Mouse (Mus musculus) spleen, adult 12 weeks (tissue): ENCODE measurements around the gene Gm49337.

ENCODE experiments used
- DNase-seq: peaks from one replicate; pipeline ENCODE4 v3.0.0; 2022; ENCODE audit warnings: low spot score

Gene Gm49337

DNA sequence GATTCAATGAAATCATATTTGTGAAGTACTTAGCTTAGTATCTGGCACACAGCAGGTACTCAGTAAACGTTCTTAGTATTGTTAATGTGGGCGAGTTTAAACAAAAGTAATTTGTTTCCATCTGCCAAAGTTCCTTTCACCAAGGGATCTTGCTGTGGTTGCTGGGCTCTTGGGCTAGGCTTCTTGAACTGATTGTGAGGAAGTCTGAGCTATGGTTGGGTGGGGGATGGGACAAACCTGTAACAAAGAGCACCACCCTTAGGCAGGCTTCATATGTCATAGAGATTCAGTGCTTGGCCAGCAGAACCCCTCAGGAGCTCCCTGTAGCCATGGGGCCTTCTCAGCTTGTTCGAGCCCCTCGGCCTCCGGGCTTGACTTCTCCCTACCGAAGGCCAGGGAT, at the start of gene Gm49337, which contains the start of gene 1700042G07Rik:
Gm49337 (plus strand) TSS at position 313 of the 400 bp plus-strand sequence.
1700042G07Rik (plus strand) TSS at position 301 of the 400 bp plus-strand sequence.
- DNase-seq: no peak

DNA sequence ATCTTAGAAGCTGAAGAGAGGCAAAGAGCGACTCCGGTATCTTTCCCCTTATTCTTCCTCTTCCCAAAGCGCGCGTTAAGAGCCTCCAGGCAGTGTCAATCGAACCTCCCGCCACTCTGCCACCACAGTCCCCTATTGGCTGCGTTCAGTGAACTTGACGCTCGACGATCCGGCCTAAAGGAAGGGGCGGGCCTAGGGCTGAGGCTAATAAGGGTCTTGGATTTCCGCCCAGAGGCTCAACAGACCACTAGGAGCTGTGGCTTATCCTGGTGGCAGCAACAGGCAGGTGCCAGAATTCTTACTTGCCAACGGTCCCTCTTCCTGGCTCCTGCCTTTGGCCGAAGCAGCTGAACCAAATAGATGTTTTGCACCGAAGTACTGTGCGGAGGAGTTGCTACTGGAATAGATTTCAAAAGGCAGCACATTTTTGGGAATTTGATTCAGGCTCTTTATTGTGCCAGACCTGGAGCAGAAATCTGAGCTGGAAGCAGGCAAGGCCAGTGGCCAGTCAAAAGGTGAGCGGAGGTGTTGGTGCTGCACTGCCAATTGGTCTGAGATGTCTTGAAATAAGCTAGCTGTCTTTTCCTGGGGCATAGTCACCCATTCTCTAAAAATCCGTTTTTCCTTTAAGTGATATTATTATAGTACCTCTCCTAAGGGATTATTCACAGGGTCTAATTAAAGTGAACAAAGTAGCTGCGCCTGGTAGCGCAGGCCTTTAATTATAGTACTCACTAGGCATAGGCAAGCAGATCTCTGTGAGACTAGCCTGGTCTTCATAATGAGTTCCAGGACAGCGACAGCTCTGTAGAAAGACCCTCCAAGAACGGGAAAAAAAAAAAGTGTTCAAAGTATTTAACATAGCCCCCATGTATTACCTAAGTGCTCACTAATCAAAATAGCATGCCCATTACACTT, 49.3 kb upstream of the Gm49337 start, which contains the start of the genes Rad54l and Pomgnt1:
Rad54l (minus strand) TSS at position 89 of the 918 bp plus-strand sequence.
Pomgnt1 (plus strand) TSS at position 239 of the 918 bp plus-strand sequence.
- DNase-seq: peak; percentile 69

DNA sequence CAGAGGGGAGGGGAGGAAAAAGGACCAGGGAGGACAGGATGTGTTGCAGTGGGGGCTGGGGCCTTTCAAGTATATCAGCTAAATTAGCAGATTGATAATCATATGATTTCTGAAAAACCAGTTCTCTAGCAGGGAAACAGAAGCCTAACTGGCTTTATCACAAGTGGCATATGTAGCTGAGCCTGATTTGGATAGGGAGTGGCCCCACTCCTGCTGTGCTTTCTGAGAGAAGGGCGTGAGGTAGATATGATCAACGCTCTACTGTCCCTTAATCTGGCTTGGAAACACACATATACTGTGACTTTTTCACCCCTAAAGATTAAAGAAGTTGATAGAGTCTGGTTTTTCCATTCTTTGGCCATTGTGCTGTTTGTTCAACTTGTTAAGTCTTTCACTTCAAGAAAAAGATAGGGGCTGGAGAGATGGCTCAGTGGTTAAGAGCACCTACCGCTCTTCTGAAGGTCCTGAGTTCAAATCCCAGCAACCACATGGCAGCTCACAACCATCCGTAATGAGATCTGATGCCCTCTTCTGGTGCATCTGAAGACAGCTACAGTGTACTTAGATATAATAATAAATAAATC, 47.3 kb upstream of the Gm49337 start:
- no peak for DNase-seq

DNA sequence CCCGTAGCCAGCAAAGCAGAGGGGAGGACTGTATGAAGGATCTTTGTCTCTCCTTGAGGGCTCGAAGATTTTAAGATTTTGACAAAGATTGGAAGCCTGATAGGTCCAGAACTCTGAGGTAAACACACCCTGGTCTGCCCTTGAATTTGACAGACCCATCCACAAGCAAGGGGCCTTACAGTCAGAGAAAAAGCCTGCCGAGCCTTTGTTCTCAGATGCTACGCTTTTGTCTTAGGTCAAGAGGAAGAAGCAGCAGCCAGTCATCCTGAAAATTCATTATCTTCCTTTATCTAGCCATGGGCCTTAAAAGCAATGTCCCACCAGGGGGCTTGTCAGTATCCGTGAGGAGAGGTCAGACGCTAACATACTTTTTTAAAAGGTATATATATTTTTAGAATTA, 45.2 kb upstream of the Gm49337 start:
- DNase-seq: no peak

DNA sequence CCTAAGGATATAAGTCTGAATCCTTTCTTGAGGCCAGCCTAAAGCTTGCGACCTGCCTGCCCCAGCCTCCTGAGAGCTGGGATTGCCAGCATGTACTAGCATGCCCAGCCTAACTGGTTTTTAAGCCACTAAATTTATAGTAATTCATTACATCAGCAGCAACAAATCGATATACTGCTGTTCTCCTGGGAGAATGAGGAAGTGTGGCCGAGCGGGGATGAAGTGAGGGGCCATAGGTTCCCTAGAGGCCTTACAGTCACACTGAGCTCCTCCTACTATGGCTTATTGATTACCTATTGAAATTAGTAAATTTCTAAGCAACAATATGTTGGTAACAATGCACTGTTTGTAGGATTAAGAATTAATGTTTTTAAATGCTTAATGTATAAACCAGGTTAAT, 40.1 kb upstream of the Gm49337 start:
- no peak for DNase-seq

DNA sequence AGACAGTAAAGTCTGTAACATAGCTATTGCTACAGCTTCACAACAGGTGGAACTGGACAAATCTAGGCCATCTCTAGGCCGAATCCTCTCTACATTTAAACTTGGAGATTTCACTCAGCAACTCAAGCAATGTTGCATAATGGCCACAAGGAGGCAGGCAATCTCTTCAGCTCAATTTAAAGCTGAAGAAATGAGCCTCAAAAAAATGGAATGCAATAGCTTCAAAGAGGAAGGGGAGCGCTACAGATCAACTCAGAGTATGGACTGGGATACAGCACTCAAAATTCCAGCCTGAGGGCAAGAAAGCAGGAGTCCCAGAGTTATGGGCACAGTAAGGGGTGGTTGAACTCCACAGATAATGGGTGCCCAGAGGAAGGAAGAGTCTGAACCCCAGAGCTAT, 38.2 kb upstream of the Gm49337 start:
- DNase-seq: no peak

DNA sequence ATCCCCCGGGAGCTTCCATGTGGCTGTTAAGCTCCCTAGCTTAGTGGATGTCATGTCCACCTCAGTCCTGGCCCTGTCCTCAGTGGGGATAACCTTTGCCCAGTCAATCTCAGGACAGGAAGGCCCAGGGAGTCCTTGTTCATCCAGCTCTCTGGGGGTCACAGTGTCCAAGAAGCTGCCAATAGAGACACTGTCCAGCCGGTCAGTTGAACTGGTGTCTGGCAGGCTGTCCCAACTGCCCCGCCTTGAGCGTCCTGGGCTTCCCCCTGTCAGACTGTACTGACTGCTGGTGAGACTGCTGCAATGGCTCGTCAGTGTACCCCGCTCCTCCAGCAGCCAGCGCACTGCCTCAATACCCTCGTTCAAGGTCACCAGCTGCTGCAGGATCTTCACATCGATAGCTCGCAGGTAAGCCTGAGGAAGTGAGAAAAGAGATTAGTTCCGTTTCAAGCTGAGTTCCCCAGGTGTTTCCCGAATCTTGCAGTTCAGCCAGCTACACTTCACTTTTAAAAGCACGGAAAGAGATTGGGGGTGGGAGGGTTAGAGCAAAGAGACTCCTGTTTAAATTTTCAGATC, 35.7 kb upstream of the Gm49337 start:
- no peak for DNase-seq

DNA sequence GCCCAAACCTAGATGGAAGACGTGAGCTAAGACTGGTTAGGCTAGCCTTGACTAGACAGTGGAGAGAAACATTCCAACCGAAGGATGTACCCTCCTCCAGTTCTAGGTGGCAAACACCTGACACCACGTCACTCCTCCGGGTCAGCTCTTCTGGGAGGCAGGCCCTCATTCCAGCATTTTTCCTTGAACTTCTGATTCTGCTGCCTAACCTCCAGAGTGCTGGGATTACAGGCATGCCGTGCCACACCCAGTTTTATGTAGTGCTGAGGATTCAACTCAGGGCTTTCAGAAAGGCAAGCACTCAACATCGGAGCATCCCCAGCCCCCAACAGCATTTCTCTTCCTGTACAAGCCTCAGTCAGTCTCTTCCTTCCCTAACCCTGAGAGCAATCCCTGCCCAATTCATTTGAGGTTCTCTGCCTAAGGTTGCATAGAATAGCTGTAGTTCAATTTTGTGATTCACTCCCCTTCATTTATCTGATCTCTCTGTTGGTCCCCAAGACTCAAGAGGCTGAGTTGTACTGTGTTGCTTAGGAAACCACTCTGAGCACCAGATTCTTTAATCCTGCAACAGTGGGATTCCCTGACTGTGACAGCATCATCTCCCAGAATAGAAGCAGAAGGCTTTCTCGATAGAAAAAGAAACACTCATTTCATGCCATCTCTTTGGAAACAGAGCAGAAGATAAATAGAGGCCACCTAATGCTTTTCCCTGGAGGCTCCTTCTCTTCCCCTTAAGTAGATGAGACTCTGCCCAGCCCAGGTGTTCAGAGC, 32.2 kb upstream of the Gm49337 start:
- DNase-seq: no peak

DNA sequence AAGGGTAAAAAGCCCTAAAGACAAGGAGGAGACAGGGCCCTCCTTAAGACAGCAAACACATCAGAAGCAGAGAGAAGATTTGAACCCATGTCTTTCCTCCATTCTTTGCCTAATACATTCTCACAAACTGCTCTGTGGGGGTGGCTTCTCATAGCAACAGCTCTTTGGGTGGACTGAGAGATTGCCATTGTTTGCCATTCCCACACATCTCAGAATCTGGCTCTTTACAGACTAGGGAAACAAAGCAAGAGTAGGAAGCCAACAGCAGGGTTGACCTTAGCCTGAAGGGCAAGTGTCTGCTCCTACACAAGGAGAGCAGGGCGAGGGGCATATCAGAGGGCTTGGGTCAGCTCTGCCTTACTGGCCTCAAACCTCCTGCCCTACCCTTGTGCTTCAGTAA, 31.4 kb upstream of the Gm49337 start:
- no peak for DNase-seq

DNA sequence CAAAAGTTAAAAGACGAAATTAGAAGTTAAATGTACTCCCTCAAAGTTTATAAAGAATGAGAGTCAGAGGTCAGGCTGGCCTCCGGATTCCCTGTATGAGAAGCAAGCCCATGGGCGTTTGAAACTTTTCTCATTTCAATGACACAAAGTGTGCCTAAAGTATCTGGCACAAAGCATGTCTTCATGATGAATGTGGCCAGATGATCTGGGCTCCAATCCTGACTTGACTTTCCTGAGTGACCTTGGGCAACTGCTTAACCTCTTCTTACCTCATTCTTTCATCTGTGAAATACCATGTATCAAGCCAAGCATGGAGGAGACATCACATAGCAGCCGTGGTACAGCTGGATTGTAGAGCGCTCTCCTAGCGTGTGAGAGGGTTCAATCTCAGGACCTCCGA, 30.9 kb upstream of the Gm49337 start:
- no peak for DNase-seq

DNA sequence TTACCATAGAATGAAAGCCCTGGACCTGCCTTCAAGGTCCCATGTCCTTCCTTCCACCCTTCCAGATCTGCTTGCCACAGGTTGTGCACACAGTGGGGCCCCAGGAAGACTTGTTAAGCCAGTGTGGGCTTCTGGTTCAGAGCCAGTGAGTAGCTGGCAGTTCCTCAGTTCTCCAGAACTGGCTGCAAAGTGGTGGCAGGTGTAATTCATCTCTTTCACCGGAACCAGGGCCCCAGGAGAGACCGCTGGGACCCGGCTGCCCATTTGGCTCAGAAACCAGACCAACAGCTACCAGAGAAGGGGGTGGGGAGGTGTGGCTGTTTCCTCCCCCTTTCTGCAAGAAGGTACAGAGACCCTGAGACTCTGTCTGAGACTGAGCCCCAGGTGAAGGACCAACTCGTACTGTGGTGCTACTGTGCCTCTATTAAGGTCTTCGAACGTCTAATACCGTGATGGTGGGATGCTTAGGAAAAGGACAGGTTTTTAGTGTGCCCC, 29.8 kb upstream of the Gm49337 start:
- no peak for DNase-seq

DNA sequence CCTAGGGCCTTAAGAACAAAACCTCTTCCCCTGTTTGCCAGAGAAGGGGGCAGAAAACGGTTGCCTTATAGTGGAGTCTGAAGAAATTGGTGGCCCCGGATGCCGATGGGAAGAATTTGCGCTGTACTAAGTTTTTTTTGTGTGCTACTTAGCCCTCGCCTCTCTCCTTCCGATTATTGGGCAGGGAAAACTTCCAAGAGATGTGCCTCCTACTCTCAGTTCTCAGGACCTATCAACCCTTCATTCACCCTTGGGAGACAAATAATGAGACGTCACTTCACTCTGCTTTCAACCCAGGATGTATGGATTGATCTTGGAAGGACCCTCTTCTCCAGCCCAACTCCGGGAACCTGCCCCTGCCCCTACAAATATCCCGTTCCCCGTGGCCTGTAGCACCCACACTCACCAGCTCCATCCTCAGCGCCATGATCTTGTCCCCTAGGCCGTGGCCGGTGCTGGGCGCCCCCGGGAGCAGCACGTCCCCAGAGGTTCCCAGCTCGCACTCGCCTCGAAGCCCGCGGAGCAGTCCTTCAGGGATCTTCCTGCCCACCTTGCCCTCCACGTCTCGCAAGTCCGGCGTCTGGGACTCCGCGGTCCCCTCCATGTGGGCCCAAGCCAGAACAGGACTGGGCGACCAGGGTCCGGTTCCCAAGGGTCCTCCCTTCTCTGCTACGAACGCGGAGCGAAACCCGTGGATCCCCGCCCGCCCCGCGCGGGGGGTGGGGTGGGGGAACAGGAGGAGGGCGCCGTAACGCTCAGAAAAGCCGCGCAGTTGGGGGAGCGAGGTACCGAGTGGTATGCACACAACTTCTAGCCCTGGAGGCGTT, 29.1 kb upstream of the Gm49337 start:
- DNase-seq: no peak

DNA sequence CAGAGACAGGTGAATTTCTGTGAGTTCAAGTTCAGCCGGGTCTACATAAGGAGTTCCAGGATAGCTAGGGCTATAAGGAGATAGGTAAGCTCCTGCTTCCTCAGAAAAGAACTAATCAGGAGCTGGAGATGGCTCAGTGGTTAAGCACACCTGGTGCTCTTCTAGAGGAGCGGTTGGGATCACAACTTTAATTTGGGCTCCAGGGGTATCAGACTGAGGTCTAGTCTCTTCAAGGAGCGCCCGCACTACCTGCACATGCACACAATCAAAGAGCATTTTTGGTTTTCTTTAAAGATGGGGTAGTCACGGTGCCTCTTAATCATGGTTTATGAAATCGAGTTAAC, 23.4 kb upstream of the Gm49337 start:
- DNase-seq: no peak

DNA sequence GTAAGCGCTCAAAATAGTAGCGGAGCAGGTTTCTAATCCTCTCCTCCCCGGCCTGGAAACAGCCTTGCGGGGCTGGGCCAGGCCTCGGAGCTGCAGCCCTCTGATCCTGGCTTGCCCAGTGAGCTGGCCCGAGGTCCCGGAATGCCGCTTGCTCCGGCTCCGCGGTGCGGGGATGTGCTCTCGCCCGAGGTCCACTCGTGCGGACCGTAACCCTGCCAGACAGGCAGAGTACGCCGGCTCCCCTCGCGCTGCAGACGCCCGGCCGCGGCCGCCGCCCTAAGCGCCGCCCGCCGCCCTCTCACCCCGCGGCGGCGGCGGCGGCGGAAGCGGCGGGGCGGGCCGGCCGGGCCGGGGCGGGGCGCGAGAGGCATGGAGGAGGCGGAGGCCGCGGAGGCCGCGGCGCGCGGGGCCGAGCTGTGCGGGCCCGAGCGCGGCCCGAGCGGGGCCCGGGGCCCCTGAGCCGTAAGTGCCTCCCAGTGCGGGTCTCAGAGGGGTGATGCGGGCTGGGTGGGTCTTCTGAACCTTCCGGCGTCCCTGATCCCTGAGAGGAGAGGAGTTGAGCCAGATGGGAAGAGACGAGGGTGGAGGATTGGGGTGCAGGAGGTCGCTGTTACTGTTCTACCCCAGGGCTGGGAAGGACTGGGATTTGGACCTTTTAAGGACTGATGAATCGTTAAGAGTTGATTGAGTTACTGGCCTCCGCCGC, 22.9 kb upstream of the Gm49337 start:
- DNase-seq: peak; percentile 71

DNA sequence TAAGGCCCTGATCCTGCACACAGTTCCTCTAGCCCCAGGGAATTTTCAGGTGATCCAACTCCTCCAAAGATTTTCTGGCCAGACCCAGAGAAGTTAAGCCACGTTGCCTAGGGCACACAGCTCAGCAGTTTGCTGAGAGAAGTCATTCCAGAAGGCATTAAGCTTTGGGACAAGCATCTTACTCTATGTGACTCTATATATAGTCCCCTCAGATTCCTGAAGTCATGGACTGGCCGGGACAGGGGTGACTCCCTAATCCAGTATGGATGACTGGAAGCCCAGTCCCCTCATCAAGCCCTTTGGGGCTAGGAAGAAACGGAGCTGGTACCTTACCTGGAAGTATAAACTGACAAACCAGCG, 22.3 kb upstream of the Gm49337 start:
- no peak for DNase-seq

DNA sequence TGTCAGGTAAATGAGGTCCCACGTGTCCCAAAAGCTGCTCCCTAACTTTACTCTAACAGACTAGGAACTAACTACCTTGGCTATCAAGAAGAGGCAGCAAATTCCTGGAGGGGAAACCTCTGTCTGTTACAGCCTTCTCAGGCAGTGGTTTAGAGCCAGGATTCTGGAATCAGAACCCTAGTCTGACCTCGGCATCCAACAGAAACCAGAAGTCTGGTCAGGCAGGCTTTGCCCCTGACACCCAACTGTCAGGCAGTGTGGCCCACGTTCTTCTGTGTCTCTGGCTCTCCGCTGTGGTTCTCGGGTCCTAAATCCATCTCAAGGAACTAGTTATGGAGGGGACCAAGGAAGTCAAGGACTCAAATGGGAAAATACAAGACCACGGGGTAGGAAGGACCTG, 21.9 kb upstream of the Gm49337 start, which contains the start of gene Lurap1:
Lurap1 (minus strand) TSS at position 101 of the 400 bp plus-strand sequence.
- DNase-seq: no peak

DNA sequence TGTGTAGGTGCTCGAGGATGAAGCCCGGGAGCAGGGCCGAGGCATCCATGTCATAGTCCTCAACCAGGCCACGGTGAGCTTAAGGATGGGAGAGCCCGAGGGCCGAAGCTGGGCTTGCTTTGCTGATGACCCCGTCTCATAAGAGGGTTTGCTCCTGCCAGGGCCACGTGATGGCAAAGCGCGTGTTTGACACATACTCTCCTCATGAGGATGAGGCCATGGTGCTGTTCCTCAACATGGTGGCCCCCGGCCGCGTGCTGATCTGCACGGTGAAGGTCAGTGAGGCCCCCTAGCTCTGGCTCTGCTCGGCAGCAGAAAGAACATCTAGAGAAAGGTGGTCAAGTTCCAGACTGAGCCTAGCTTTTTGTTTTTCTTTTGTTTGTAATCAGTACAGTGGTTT, 20.5 kb upstream of the Gm49337 start:
- no peak for DNase-seq

DNA sequence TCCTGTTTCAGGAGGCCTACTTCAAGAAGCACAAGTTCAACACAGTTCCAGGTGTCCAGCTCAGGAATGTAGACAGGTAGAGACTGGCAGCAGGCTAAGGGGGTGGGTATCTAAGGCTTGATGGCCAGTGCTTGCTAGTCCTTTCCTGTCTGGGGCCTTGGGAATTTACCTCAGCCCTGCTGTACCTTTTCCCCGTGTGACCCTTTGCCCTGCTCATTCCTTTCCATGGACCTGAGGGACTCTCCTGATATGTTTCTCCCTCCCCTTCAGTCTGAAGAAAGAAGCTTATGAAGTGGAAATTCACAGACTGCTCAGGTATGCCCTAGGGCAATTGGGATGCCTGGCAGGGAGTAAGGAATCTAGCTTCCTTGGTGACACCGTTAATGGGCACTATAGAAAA, 15.3 kb upstream of the Gm49337 start:
- no peak for DNase-seq

DNA sequence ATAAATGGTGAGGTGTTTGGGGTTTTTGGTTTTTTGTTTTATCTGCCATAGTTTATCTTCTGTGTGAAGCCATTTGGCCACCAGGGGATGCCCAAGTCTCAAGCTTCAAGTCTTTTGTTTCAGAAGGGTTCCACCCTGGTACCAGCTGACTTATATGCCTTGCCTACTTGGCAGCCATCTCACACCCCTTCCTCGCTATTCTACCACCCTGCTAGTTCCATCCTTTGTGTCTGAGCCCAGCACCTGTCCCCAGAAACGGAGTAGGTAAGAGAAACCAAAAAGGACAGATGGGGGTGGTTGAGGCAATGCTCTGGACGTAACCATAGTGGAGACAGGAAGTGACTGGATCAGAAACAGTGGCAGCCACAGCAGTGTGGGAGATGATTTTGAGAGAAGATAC, 13.3 kb upstream of the Gm49337 start:
- no peak for DNase-seq

DNA sequence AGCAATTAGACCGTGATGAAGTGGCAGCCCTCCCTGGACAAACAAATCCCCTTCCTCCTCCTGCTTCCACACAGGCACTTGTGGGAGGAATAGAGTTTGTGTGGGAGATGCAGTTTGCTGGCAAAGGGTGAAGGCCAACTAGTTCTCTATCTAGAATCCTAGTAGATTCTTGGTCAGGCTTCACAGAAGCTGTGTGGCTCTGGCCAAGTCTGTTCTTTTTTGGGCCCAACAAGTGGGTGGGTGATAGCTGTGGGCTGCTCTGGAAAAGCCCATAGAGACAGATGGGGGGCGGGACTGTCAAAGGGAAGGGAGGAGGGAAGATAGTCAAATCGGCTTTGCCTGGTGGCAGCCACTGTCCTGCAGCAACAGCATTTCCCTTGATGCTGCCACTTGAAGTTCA, 12.4 kb upstream of the Gm49337 start:
- DNase-seq: no peak

DNA sequence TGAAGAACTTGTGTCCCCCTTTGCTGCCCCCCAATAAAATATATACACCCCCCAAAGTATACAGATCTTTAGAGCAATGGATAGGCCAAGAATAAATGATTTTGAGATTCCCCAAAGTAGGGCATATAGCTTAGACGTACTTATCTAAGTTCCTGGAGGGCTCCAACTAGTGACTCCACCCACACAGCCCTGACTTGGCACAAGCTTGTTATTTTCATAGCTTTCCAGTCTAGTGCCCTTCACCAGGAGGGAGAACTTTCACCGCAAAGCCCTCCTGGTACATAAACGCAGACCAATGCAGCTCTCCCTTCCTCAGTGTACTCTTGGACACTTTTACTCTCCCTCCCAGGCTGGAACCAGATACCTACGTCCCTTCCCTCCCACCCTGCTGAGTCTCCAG, 11.0 kb upstream of the Gm49337 start:
- DNase-seq: no peak
